Mouse (Mus musculus) stomach, postnatal 0 days (tissue): ENCODE measurements at regions not wholly inside any gene's neighbourhood (a gene's known extent, or its start where the extent isn't known, plus 50 kb on each side); places are given as distances from the start of the nearest gene placed in this dataset.

Experiments used
- ATAC-seq: fragments of 200-750 bp; cut with Nextera tagmentation; 2 replicates; pipeline ENCODE4 v1.8.0; 2017; ENCODE audit not compliant: low FRiP score, low TSS enrichment
- DNase-seq: peaks from one replicate; pipeline ENCODE4 v3.0.0-alpha.2; 2016; ENCODE audit warnings: low spot score
- H3K27ac ChIP-seq: fragments of 300-500 bp; sonication (generic); replicated peaks from 2 replicates; pipeline ENCODE4 v1.5.1; 2014; ENCODE audit warnings: mild to moderate bottlenecking, control low read depth
- H3K27me3 ChIP-seq: fragments of 300-500 bp; sonication (generic); 2 replicates; pipeline ENCODE4 v1.6.1; 2014; ENCODE audit warnings: low read length; ENCODE audit not compliant: control insufficient read depth, insufficient read depth
- H3K36me3 ChIP-seq: fragments of 300-500 bp; sonication (generic); 2 replicates; pipeline ENCODE4 v1.6.1; 2014; ENCODE audit warnings: low read length, mixed read lengths; ENCODE audit not compliant: control insufficient read depth, insufficient read depth
- H3K4me1 ChIP-seq: fragments of 300-500 bp; sonication (generic); replicated peaks from 2 replicates; pipeline ENCODE4 v1.6.1; 2014; ENCODE audit warnings: antibody characterized with exemption; ENCODE audit not compliant: control insufficient read depth, insufficient read depth
- H3K4me2 ChIP-seq: fragments of 300-500 bp; sonication (generic); replicated peaks from 2 replicates; pipeline ENCODE4 v1.6.1; 2014; ENCODE audit warnings: low read depth, mild to moderate bottlenecking, control low read depth, moderate library complexity
- H3K4me3 ChIP-seq: fragments of 300-500 bp; sonication (generic); 2 replicates; pipeline ENCODE4 v1.5.1; 2014; ENCODE audit warnings: low read depth, low read length, control low read depth
- H3K9ac ChIP-seq: fragments of 300-500 bp; sonication (generic); 2 replicates; pipeline ENCODE4 v1.6.1; 2014; ENCODE audit warnings: mild to moderate bottlenecking, low read length, control low read depth, mixed read lengths
- H3K9me3 ChIP-seq: fragments of 300-500 bp; sonication (generic); 2 replicates; pipeline ENCODE4 v1.6.1; 2016; ENCODE audit warnings: low read length; ENCODE audit not compliant: control insufficient read depth
- CTCF ChIP-seq: IDR thresholded peaks from 2 replicates; pipeline ENCODE4 v1.5.1; 2016; ENCODE audit warnings: antibody characterized with exemption, low read depth, mild to moderate bottlenecking, moderate library complexity
- EP300 ChIP-seq: optimal IDR thresholded peaks from 2 replicates; pipeline ENCODE3; 2016; ENCODE audit warnings: antibody characterized with exemption
- WGBS: fragments of 180-500 bp; shearing (Covaris S2); extraction: QIAGEN DNeasy Blood & Tissue Kit; methylation state at CpG from one replicate; pipeline ENCODE4 v1.1.7; 2014; 5-methylcytosine and 5-hydroxymethylcytosine counted together

GRCm38 (mm10) chr1:121760086-121760485 is 192.3 kb upstream of the Ddx18 start:
- Histone ChIP-seq H3K4me2 (no peak overlapping the region), H3K9ac (no peak overlapping the region), H3K9me3 (no peaks in the 10 kb centered on the region), H3K36me3 (no peaks in the 10 kb centered on the region), H3K4me3 (no peak overlapping the region), H3K4me1 (no peaks in the 10 kb centered on the region), H3K27me3 (no peaks in the 10 kb centered on the region), H3K27ac (no peak overlapping the region)
- no peak for TF ChIP-seq CTCF
- no peak for TF ChIP-seq EP300
- DNase-seq (no peak), ATAC-seq (no peak)
- WGBS = 72% methylated on average over 3 of the region's 3 CpGs

- no peaks in the 10 kb centered on the region for H3K36me3 ChIP-seq
Observed at GRCm38 (mm10) chr1:121745181-121745580, 177.4 kb upstream of the Ddx18 start.

GRCm38 (mm10) chr1:121735113-121735719 is 167.4 kb upstream of the Ddx18 start:
- Histone ChIP-seq H3K4me1 (no peaks in the 10 kb centered on the region), H3K4me3 (no peak overlapping the region), H3K27ac (no peak overlapping the region), H3K9ac (no peak overlapping the region), H3K27me3 (no peaks in the 10 kb centered on the region), H3K36me3 (no peaks in the 10 kb centered on the region), H3K4me2 (no peak overlapping the region), H3K9me3 (no peaks in the 10 kb centered on the region)
- DNase-seq (no peak), ATAC-seq (no peak)
- WGBS = 61% methylated on average over 11 of the region's 11 CpGs
- TF ChIP-seq EP300 (no peak), CTCF (no peak)

More at GRCm38 (mm10) chr1:121745181-121745580, 177.4 kb upstream of the Ddx18 start:
- TF ChIP-seq EP300 (no peak), CTCF (no peak)
- H3K4me3 ChIP-seq = no peak overlapping the region
- H3K9me3 ChIP-seq = no peaks in the 10 kb centered on the region
- no peak overlapping the region for H3K9ac ChIP-seq
- DNase-seq (no peak), ATAC-seq (no peak)
- no peak overlapping the region for H3K4me2 ChIP-seq
- H3K27me3 ChIP-seq = no peaks in the 10 kb centered on the region
- no peak overlapping the region for H3K27ac ChIP-seq
- H3K4me1 ChIP-seq = no peaks in the 10 kb centered on the region
- WGBS = 83% methylated on average over 1 of the region's 1 CpGs

GRCm38 (mm10) chr1:121734456-121735112 is 166.8 kb upstream of the Ddx18 start:
- Histone ChIP-seq H3K9me3 (no peaks in the 10 kb centered on the region), H3K4me3 (no peak overlapping the region), H3K36me3 (no peaks in the 10 kb centered on the region), H3K4me1 (no peaks in the 10 kb centered on the region), H3K4me2 (no peak overlapping the region), H3K27me3 (no peaks in the 10 kb centered on the region), H3K9ac (no peak overlapping the region), H3K27ac (no peak overlapping the region)
- no peak for TF ChIP-seq CTCF
- no peak for TF ChIP-seq EP300
- DNase-seq (no peak), ATAC-seq (no peak)
- WGBS = 71% methylated on average over 3 of the region's 3 CpGs

GRCm38 (mm10) chr1:121709317-121709860 is 141.6 kb upstream of the Ddx18 start:
- Histone ChIP-seq H3K36me3 (no peaks in the 10 kb centered on the region), H3K4me3 (no peak overlapping the region), H3K4me2 (no peak overlapping the region), H3K9me3 (no peaks in the 10 kb centered on the region), H3K4me1 (no peaks in the 10 kb centered on the region), H3K27ac (no peak overlapping the region), H3K9ac (no peak overlapping the region), H3K27me3 (no peaks in the 10 kb centered on the region)
- WGBS = 73% methylated on average over 9 of the region's 9 CpGs
- DNase-seq = no peak
- ATAC-seq = no peak
- TF ChIP-seq EP300 = no peak

GRCm38 (mm10) chr1:121708301-121708700 is 140.5 kb upstream of the Ddx18 start:
- TF ChIP-seq EP300 (no peak), CTCF (no peak)
- no peaks in the 10 kb centered on the region for H3K9me3 ChIP-seq
- WGBS = 64% methylated on average over 10 of the region's 10 CpGs
- no peaks in the 10 kb centered on the region for H3K4me1 ChIP-seq
- DNase-seq (no peak), ATAC-seq (no peak)
- no peaks in the 10 kb centered on the region for H3K27me3 ChIP-seq
- H3K27ac ChIP-seq = no peak overlapping the region
- no peak overlapping the region for H3K9ac ChIP-seq
- H3K36me3 ChIP-seq = no peaks in the 10 kb centered on the region
- H3K4me3 ChIP-seq = no peak overlapping the region
- no peak overlapping the region for H3K4me2 ChIP-seq
